Mouse (Mus musculus) gastrocnemius, postnatal 14 days (tissue): ENCODE results near the gene Vwa3b. TPM values are rescaled to one million over a fixed set of nuclear protein-coding genes. Genes with fewer than 3 reads are reported as not detected.

ENCODE experiments used
- DNase-seq: peaks from one replicate; pipeline ENCODE4 v3.0.0; 2021; ENCODE audit warnings: mixed read lengths
- intact Hi-C: fragments of 180-260 bp; cut with DNase I; formaldehyde crosslinking; loops from one replicate; pipeline ENCODE4 v1.15.1; 2025; ENCODE audit warnings: low total_unique reads
- total RNA-seq, 2 experiments: library from RNA; stranded (reverse); gene quantifications; 2 replicates each; pipeline ENCODE4 v1.2.3; 2021

Gene Vwa3b
- total RNA-seq, 2 experiments from 2014 or later: 33.1 to 41.0 TPM

- intact Hi-C loops: loop anchor here (2.0 kb wide), 1 partner anchor 54 kb away; no protein-coding TSS in a partner anchor
- no peak for DNase-seq
Measured at GRCm38 (mm10) chr1:37194607-37195006, 168.2 kb downstream of the Vwa3b start.

DNA sequence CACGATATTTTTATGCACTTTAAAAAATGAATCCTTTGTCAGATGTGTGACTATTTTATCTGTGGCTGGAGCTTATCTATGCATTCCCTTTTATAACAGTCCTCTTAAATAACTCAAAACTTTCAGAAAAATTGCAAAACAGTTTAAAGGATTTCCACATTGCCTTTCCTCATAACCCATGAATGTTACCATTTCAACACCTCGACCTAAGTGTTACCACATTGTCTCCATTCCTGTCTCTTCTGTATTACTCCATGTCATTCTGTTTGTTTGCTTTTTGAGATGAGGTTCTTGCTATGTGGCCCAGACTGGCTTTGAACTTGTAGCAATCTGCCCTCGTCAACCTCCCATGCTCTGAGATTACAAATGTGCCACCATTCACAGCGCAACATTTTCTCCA lies 175.0 kb downstream of the Vwa3b start:
- intact Hi-C loops: no loop called here
- DNase-seq: no peak

DNA sequence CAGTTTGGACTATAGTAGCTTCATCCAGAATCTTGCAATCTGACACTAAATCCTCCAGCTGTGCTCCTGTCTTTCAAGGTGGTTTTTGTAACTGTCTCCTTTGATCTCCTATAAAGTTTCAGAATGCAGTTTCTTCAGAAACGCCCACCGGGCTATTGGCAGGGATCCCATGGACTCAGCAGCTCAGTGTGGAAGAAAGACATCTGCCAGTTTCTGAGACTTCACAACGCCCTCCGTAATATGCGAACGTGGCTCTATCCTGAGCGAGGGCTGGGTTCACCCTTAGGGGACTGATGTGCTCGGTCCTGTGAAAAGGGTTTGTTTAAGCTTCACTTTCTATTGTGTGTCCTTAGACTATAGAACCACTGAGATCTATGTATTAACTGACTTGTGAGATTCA lies 181.3 kb downstream of the Vwa3b start:
- intact Hi-C loops: no loop called here
- DNase-seq: no peak

DNA sequence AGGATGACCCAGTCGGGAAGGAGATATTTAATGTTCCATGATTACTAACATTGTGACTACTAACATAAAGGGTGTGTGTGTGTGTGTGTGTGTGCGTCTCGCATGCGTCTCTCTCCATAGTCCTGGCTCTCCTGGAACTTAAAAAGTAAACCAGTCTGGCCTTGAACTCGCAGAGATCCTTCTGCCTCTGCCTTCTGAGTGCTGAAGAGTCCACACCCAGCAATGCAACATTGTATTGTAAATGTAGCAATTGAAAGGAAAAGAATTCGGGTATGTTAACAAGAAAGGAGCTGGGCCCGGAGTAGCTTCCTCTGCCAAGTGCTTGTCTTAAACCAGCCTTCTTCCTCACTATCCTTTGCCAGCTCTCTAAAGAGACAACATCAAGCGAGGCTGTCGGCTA lies 186.0 kb downstream of the Vwa3b start:
- intact Hi-C loops: no loop called here
- DNase-seq: no peak

DNA sequence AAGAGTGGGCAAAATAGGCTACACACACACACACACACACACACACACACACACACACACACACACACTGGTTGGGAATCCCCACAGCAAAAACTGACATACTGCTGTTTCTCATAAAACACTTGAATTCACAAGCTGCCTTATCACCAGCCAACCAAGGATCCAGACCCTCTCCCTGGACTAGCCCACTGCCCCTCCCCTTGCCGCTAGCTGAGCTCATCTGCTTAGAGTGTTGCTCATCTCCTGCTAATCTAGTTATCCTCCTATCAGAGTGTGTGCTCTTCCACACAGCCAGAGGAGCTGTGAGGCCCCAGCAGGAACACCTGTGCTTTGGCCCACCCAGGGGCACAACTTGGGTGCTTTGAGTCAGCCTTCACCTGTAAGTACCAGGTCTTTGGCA lies 187.7 kb downstream of the Vwa3b start, which contains the start of gene Cnga3:
TSS of gene Cnga3 (plus strand) at position 291 of the 400 bp plus-strand sequence.
- DNase-seq: no peak
- intact Hi-C loops: no loop called here

DNA sequence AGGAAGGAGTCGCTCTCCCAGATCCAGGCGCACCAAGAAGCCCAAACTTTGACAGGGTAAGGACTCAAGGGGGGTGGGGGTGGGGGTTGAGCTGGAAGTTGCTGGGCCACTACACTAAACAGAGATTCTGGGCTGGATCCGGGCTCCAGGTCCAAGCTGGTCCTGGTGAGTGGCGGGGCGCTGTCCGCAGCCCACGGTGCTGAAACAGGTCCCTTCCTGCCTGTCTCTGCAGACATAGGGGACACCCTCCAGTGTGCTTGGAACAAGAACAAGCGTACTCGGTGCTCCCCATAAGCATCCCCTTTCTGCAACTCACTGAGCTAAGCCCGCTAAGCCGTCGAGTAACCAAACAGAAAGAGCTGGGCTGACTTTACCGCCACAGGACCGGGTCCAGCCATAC lies 192.0 kb downstream of the Vwa3b start:
- intact Hi-C loops: no loop called here
- peak; percentile 64 for DNase-seq

DNA sequence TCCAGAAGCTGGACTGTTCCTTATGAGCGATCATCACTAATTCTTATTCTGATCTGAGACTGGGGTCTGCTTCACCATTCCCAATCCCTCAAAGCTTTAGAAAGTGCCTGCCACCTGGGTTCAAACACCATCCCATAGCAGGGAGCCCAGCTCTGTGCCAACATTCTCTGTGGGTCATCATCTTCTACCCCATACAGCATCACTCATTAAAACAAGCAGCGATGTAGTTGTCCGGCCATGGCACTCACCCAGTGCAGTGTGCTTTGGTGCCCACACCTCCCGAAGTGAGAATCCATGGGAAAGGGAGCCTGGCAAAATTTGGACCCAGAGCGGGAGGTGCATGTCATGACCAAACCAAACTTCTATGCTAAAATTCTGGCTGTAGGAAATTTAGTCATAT lies 193.2 kb downstream of the Vwa3b start:
- intact Hi-C loops: no loop called here

DNA sequence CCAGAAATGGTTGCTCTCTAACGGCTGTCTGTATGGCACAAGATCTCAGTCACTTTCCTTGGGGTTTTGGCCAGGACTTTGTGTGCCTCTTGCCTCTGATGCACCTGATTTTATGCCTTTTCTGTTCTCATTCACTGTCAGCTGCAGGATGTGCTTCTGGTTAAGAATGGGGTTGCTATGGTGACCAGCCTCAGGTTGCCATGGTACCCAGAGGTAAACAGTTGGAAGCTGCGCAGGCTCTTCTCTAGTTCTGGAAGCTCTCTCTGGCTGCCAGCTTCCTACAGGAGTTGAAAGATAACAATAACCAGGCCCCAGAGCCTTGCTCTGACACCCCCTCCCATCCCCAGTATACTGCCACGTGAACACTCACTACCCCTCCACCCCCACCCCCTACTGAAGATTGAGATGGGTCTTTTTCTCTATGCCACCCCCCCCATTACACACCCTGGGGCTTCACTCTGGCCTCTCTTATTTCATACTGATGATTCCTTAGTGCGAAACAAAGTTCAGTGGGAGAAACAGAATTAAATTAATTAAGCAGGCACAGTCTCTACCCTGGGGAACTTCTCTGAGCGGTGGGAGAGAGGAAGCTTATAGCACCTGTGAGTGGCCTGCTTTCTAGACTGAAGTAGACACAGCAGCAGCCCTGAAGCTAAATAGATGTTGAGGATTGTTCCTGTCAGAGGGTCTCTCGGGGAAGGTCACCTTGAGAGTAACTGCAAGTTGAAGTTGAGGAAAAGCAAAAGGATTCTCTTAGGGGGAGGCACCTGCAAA lies 193.9 kb downstream of the Vwa3b start:
- intact Hi-C loops: no loop called here
- DNase-seq: no peak

More for the DNA sequence above, 193.2 kb downstream of the Vwa3b start:
- no peak for DNase-seq

- no peak for DNase-seq
- intact Hi-C loops: no loop called here
Measured at GRCm38 (mm10) chr1:37222002-37222401, 195.6 kb downstream of the Vwa3b start.

GRCm38 (mm10) chr1:37230404-37230803 lies 204.0 kb downstream of the Vwa3b start:
- intact Hi-C loops: no loop called here
- peak; percentile 32 for DNase-seq

DNA sequence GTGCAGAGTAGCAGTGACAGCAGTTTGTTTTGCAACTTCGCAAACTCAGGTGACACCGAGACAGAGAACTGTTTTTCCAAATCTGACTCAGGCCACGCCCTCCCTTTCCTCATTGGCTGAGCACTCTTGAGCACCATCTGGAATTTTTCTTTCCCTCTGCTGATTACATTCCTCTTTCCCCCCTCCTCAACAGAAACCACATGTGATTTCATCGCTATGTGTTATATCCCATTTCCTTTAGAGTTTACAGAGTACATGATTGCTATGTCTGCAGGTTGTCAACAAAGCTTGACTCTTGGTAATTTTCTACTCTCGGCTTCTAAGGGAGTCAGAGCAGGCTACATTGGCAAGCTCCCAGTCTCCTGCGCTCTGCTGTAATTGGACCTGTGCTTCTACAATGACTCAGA lies 204.9 kb downstream of the Vwa3b start:
- intact Hi-C loops: no loop called here
- peak; percentile 39 for DNase-seq

Other genes starting within 250 kb of the Vwa3b start
- 10 to 100 TPM; 25.2 to 30.5 TPM for gene Tmem131, start 82.9 kb upstream of the Vwa3b start, total RNA-seq
- gene Cnga3, start 187.8 kb downstream of the Vwa3b start, total RNA-seq: under 1 TPM; 0.51 to 0.92 TPM